9 mouse cellular contexts compared by ENCODE assay signal in genomic region chr6:146298712-146299111, GRCm38 (mm10).
DNase-seq lines count a peak whose midpoint lies in the region; ATAC-seq and TF ChIP-seq lines count a peak whose summit lies in the region.
"Had no signal": no experiment of that assay in that cellular context is flagged by ENCODE, and none has a peak within 500 bp of the region (broad histone marks: within the 10 kb centered on the region; RNA-seq: fewer than 3 reads in every experiment).

No protein-coding gene starts in this region.

- intact Hi-C loops in heart, adult 2 months (cut with DNase I), result no loop called here
- intact Hi-C loops in heart, postnatal 36 days (cut with DNase I), result no loop called here

- no peaks in the 10 kb centered on the region for H3K79me2 ChIP-seq in heart, adult 2 months (replicated peaks; ENCODE audit: control insufficient read depth, insufficient read depth, low read length)

- 0 out of 2 replicates have a peak, but pooled peaks cover 2% of the 10 kb centered on the region for H3K9me3 ChIP-seq in heart, embryonic 11.5 days (replicated peaks; ENCODE audit: control insufficient read depth, low read length)
- no peaks in the 10 kb centered on the region for H3K9me3 ChIP-seq in midbrain, postnatal 0 days (ENCODE audit: low read length)
- no peaks in the 10 kb centered on the region for H3K9me3 ChIP-seq in midbrain, embryonic 10.5 days (replicated peaks)
- H3K9me3 ChIP-seq in hindbrain, embryonic 10.5 days, result no peaks in the 10 kb centered on the region
- H3K9me3 ChIP-seq: limb, embryonic 13.5 days had no signal

- H3K27me3 ChIP-seq in heart, adult 2 months (ENCODE audit: control insufficient read depth, insufficient read depth, low read length), result no peaks in the 10 kb centered on the region
- no peaks in the 10 kb centered on the region for H3K27me3 ChIP-seq in heart, embryonic 11.5 days (ENCODE audit: control insufficient read depth, insufficient read depth, low read length)
- H3K27me3 ChIP-seq in midbrain, postnatal 0 days (ENCODE audit: insufficient read depth, low read length), result no peaks in the 10 kb centered on the region
- H3K27me3 ChIP-seq in midbrain, embryonic 10.5 days (ENCODE audit: low read depth, poor library complexity, severe bottlenecking), result no peaks in the 10 kb centered on the region
- H3K27me3 ChIP-seq in hindbrain, embryonic 10.5 days (ENCODE audit: insufficient read depth, poor library complexity, severe bottlenecking), result no peaks in the 10 kb centered on the region; the same call in 1 of the 2 replicates
- H3K27me3 ChIP-seq: limb, embryonic 13.5 days had no signal

- no peak for DNase-seq in heart, adult 2 months
- no peak for DNase-seq in midbrain, postnatal 0 days (ENCODE audit: low spot score)
- DNase-seq in midbrain, embryonic 10.5 days (ENCODE audit: low spot score), result no peak
- DNase-seq in c-Kit-positive CD71-positive TER-119-negative erythroid progenitor cells, embryonic 14.5 days (ENCODE audit: low read depth), result peak; percentile 25
- peak; percentile 22 to 24 for DNase-seq in thymus, postnatal 36 days
- DNase-seq in heart, postnatal 36 days, result no peak
- no peak for DNase-seq in hindbrain, embryonic 10.5 days (ENCODE audit: low spot score)

- no peak for TF ChIP-seq POLR2A in heart, adult 2 months (IDR thresholded peaks at IDR 0.05; ENCODE audit: insufficient read depth, low read depth, low read length)

- ATAC-seq in heart, embryonic 11.5 days (replicated peaks; ENCODE audit: insufficient number of reproducible peaks, low FRiP score, low TSS enrichment), result no peak
- no peak for ATAC-seq in midbrain, postnatal 0 days (ENCODE audit: low FRiP score)

- no peaks in the 10 kb centered on the region for H3K4me1 ChIP-seq in heart, adult 2 months (ENCODE audit: control insufficient read depth, insufficient read depth, low read length)
- no peaks in the 10 kb centered on the region for H3K4me1 ChIP-seq in heart, embryonic 11.5 days (ENCODE audit: control insufficient read depth, insufficient read depth, low read length)
- no peaks in the 10 kb centered on the region for H3K4me1 ChIP-seq in midbrain, postnatal 0 days (ENCODE audit: insufficient read depth, low read length)
- 0 out of 2 replicates have a peak, but pooled peaks cover 9% of the 10 kb centered on the region for H3K4me1 ChIP-seq in midbrain, embryonic 10.5 days
- peaks cover 14% of the 10 kb centered on the region for H3K4me1 ChIP-seq in hindbrain, embryonic 10.5 days (replicated peaks)

- peak; percentile 65 for TF ChIP-seq CTCF in heart, adult 2 months (IDR thresholded peaks at IDR 0.05)
- TF ChIP-seq CTCF in midbrain, postnatal 0 days (IDR thresholded peaks at IDR 0.05), result peak; percentile 57

- H3K36me3 ChIP-seq in heart, adult 2 months (ENCODE audit: control insufficient read depth, insufficient read depth, low read length), result no peaks in the 10 kb centered on the region
- no peaks in the 10 kb centered on the region for H3K36me3 ChIP-seq in heart, embryonic 11.5 days (ENCODE audit: control insufficient read depth, insufficient read depth, low read length)
- no peaks in the 10 kb centered on the region for H3K36me3 ChIP-seq in midbrain, postnatal 0 days (ENCODE audit: insufficient read depth, low read length)
- H3K36me3 ChIP-seq in midbrain, embryonic 10.5 days, result no peaks in the 10 kb centered on the region
- no peaks in the 10 kb centered on the region for H3K36me3 ChIP-seq in hindbrain, embryonic 10.5 days
- H3K36me3 ChIP-seq: limb, embryonic 13.5 days had no signal

- no peak overlapping the region for H3K9ac ChIP-seq in heart, adult 2 months (ENCODE audit: low read depth, low read length)
- no peak overlapping the region for H3K9ac ChIP-seq in heart, embryonic 11.5 days (ENCODE audit: low read depth, low read length)
- H3K9ac ChIP-seq in midbrain, postnatal 0 days (replicated peaks; ENCODE audit: low read length, poor library complexity, severe bottlenecking), result no peak overlapping the region
- H3K9ac ChIP-seq: limb, embryonic 13.5 days had no signal

- no peak for TF ChIP-seq EP300 in heart, adult 2 months (IDR thresholded peaks at IDR 0.05; ENCODE audit: insufficient read depth, low read depth, low read length)

- H3K4me2 ChIP-seq in heart, embryonic 11.5 days, result no peak overlapping the region
- no peak overlapping the region for H3K4me2 ChIP-seq in midbrain, postnatal 0 days (ENCODE audit: low read depth, low read length, poor library complexity, severe bottlenecking)
- H3K4me2 ChIP-seq: limb, embryonic 13.5 days had no signal

- no peak overlapping the region for H3K4me3 ChIP-seq in heart, adult 2 months
- no peak overlapping the region for H3K4me3 ChIP-seq in heart, embryonic 11.5 days (ENCODE audit: low read depth, low read length)
- H3K4me3 ChIP-seq in midbrain, postnatal 0 days (ENCODE audit: low read depth, low read length), result no peak overlapping the region
- H3K4me3 ChIP-seq in midbrain, embryonic 10.5 days, result no peak overlapping the region
- no peak overlapping the region for H3K4me3 ChIP-seq in hindbrain, embryonic 10.5 days
- H3K4me3 ChIP-seq: limb, embryonic 13.5 days had no signal

- no peak overlapping the region for H3K27ac ChIP-seq in heart, adult 2 months
- H3K27ac ChIP-seq in heart, embryonic 11.5 days (ENCODE audit: low read depth, low read length), result no peak overlapping the region
- no peak overlapping the region for H3K27ac ChIP-seq in midbrain, postnatal 0 days (ENCODE audit: low read depth, low read length)
- no peak overlapping the region for H3K27ac ChIP-seq in midbrain, embryonic 10.5 days (replicated peaks)
- H3K27ac ChIP-seq in hindbrain, embryonic 10.5 days, result no peak overlapping the region
- H3K27ac ChIP-seq: limb, embryonic 13.5 days had no signal

Comparison
In these comparisons a context has a peak if more than half of its experiments do, and no peak if none do; other contexts are left out.
1. DNase-seq: peak in c-Kit-positive CD71-positive TER-119-negative erythroid progenitor cells, embryonic 14.5 days (single experiment) and thymus, postnatal 36 days (2 of 2); none in heart, adult 2 months (0 of 2), midbrain, postnatal 0 days (single experiment), midbrain, embryonic 10.5 days (single experiment), heart, postnatal 36 days (0 of 2) and hindbrain, embryonic 10.5 days (single experiment).